Mouse (Mus musculus) megakaryocyte-erythroid progenitor cell, adult 5 weeks (primary cell): Measurements from ENCODE around the gene Gm39653. TPM values are rescaled to one million over a fixed set of nuclear protein-coding genes. Genes with fewer than 3 reads are reported as not detected.

Experiments
- polyA plus RNA-seq: library from polyadenylated mRNA; stranded (reverse); fragments of >175 nt; gene quantifications from 2 replicates; pipeline ENCODE4 v1.2.3, GENCODE M21; 2012

Gene Gm39653
- polyA plus RNA-seq, result not detected in 2 replicates

DNA sequence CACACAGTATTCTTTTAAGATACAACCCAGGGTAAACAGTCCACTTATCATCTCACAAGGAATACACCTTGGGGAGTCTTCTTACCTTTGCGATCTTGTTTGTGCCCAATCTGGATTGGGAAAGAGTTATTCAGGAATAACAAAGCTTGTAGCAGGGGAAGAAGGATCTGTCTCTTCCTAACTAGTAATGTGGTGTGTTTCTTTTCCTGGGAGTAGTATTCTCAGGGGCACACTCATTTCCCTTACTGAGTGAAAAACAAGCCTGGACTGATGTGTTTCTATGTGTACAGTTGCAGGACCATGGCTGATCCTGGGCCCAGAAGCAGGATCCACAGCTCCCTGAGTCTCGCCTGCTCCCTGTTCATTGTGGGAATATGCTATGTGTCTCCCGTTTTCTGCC is at the start of gene Gm39653:
Gm39653 (plus strand) TSS at position 301 of the 400 bp plus-strand sequence.

Other genes starting within 250 kb of the Gm39653 start
- gene Adam23, start 170.1 kb upstream of the Gm39653 start, polyA plus RNA-seq, result 0.05 and 0.09 TPM in 2 replicates
- gene Dytn, start 71.0 kb downstream of the Gm39653 start, polyA plus RNA-seq, result not detected in 2 replicates
- not detected in 2 replicates for gene Mdh1b, start 114.3 kb downstream of the Gm39653 start, polyA plus RNA-seq
- gene Fastkd2, start 114.6 kb downstream of the Gm39653 start, polyA plus RNA-seq, result 1.4 and 2.1 TPM in 2 replicates
- gene 4933402D24Rik, start 153.3 kb downstream of the Gm39653 start, polyA plus RNA-seq, result not detected in 2 replicates